Mouse (Mus musculus) monocyte, adult 2 months (primary cell): ENCODE results near the gene Hist2h2bb.
"Not testable (repeated sequence)": the region's sequence is repeated elsewhere in the genome, so short reads cannot be mapped to it uniquely, and the experiment has no call there.

Experiments used
- DNase-seq, 2 experiments: peaks; one replicate each; pipeline ENCODE4 v3.0.0; 2022; ENCODE audit warnings: low spot score in 2 of 2, low read depth in 1 of 2

Hist2h2bb gene

DNA sequence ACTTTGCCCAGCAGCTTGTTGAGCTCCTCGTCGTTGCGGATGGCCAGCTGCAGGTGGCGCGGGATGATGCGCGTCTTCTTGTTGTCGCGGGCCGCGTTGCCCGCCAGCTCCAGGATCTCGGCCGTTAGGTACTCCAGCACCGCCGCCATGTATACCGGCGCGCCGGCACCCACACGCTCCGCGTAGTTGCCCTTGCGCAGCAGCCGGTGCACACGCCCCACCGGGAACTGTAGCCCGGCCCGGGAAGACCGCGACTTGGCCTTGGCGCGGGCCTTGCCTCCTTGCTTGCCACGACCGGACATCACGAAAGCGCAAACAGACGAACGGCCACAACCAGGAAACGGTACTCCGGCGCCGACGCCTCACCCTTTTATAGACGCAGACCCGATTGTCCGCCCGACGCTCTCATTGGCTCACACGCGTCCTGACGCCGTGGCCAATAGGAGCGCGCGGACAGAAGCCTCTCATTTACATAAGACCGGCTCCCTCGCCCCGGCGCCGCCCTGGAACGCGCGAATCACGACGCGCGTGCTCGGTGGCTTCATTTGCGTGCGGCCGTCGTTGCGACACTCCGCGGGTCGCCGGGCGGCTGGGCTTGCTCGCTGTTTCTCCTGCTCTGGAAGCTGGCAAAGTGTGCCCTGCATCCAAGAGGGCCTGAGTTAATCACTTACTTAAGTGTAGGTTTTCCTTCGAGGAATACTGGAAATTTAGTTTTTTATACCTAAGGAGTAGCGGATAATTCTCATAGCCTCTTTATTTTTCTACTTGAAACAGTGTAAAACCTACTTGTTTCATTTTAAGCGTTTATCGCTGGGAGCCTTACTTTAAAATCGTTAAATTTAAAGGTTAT, 29.4 kb upstream of the Hist2h2bb start, which contains the start of gene Hist2h2aa2:
Gene Hist2h2aa2 (minus strand): TSS at position 328 of the 850 bp plus-strand sequence.
- peak; percentile 94 to 96 for DNase-seq

DNA sequence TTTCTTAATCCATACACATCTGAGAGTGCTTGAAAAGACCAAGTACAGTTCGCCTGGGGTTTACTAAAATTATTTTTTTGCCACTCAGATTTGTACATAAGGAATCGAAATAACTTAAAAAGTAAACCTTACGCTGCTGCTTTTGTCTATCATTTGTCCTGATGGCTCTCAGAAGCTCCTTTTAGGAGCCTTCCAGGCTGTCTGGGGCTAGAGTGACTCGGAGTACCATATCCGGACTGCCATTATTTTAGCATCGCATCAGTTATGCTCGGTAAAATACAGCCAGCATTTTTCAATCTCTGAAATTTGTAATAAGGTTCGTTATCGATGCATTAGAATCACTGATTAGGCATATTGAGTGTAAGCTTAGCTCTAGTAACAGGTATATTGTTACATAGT, 28.8 kb upstream of the Hist2h2bb start:
- DNase-seq: no peak

DNA sequence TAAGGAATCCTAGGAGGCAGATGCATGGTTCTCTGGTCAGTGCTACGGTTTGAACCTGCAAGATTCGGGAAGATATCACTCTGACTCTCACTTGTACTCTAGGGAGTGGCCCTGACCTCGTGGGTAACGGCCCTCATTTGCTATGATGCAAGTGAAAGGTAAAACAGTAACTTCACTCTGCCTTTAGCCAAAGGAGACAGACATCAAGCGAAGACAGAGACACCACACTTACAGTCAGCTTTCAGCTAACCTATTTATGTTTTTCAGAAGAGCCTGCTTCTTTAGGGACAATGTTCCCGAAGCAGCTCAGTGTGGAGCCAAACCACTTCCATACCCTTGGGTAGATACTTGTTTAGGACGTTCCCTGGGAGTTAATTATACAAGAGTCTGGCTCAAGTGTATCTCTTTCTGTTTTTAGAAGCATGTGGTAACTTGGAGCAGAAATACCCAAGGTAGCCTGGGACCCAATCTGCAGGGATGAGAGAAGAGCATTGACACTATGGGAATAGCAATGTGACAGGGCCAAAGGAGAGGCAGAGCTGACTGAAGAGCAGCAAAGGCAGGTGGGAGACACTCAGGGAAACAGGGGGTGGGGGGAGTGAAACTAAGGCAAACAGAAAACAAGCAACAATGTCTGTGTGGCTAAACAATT, 25.5 kb upstream of the Hist2h2bb start:
- DNase-seq: no peak

GRCm38 (mm10) chr3:96245003-96245886, 24.3 kb upstream of the Hist2h2bb start, which contains the start of gene Hist2h2aa1:
TSS of gene Hist2h2aa1 (plus strand) at chr3:96245497.
- peak; percentile 75 to 87 for DNase-seq

DNA sequence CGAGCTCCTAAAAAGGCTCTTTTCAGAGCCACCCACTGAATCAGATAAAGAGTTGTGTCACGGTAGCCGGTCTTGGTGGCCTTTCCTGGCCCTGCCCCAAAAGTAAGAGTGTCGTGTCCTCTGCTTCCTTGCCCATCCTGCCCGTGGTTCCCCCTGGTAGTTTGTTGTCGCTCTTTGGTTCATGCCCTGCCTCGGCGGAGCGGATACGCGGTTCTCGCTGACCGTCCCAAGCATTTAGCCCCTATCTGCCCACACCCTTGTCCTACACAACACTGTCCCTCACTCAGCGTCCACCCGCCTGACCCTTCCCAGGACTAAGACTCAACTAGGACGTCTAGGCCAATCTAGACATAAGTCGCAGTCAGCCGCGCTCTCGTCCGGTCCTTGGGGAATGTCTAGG, 23.5 kb upstream of the Hist2h2bb start:
- DNase-seq: not testable (repeated sequence)

- not testable (repeated sequence) for DNase-seq
Observed at GRCm38 (mm10) chr3:96246427-96246856, 23.1 kb upstream of the Hist2h2bb start, which contains the start of gene Hist2h3c1. TSS of gene Hist2h3c1 (plus strand) at chr3:96246685.

- no peak for DNase-seq
Observed at GRCm38 (mm10) chr3:96247356-96248140, 22.0 kb upstream of the Hist2h2bb start.

DNA sequence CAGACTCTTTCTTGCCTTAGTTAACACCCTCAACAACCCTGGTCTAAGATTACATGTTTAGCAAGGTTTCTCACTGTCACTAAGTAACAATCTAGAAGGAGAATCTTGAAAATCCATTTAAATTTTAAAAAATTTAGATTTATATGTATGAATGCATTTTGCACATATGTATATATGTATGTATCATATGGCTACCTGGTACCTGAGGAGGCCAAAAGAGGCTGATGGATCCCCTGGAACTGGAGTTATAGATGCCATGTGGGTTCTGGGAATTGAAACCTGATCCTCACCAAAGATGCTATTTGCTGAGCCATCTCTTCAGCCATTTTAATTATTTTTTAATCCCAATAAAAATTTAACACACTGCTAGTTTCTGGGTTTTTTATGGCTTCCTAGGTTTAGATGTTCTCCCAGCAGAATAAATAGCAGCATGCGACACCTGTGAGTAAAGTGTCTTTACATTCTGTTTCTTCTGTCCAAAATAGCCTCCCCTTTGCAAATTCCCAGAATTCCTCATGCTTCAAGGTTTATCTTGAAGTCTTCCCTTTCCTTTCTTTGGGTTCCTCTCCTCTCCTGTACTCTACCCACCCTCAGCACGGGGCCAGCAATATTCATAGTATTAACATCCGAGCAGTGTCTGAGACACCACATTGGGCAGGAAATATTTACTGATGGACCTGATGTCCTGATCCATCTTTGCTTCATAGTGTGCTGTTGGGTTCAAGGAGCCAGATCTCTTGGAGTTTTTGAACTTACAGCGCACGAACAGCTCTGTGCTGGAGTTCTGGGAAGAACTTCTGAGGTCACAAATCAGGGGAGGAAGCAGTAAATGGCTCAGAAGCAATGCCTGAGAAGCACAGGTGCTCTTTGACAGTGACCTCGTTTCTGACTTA, 21.2 kb upstream of the Hist2h2bb start:
- DNase-seq: no peak

GRCm38 (mm10) chr3:96249034-96249345, 20.6 kb upstream of the Hist2h2bb start:
- no peak for DNase-seq

- no peak for DNase-seq
Observed at GRCm38 (mm10) chr3:96250890-96251289, 18.7 kb upstream of the Hist2h2bb start.

GRCm38 (mm10) chr3:96251787-96252186, 17.8 kb upstream of the Hist2h2bb start:
- DNase-seq: no peak

- DNase-seq: no peak
Observed at GRCm38 (mm10) chr3:96254683-96255355, 14.7 kb upstream of the Hist2h2bb start.

- DNase-seq: no peak
Observed at GRCm38 (mm10) chr3:96255926-96256593, 13.5 kb upstream of the Hist2h2bb start.

GRCm38 (mm10) chr3:96257190-96257589, 12.4 kb upstream of the Hist2h2bb start:
- DNase-seq: no peak

- no peak for DNase-seq
Observed at GRCm38 (mm10) chr3:96260220-96260619, 9.3 kb upstream of the Hist2h2bb start.

- no peak for DNase-seq
Observed at GRCm38 (mm10) chr3:96261623-96262022, 7.9 kb upstream of the Hist2h2bb start.

DNA sequence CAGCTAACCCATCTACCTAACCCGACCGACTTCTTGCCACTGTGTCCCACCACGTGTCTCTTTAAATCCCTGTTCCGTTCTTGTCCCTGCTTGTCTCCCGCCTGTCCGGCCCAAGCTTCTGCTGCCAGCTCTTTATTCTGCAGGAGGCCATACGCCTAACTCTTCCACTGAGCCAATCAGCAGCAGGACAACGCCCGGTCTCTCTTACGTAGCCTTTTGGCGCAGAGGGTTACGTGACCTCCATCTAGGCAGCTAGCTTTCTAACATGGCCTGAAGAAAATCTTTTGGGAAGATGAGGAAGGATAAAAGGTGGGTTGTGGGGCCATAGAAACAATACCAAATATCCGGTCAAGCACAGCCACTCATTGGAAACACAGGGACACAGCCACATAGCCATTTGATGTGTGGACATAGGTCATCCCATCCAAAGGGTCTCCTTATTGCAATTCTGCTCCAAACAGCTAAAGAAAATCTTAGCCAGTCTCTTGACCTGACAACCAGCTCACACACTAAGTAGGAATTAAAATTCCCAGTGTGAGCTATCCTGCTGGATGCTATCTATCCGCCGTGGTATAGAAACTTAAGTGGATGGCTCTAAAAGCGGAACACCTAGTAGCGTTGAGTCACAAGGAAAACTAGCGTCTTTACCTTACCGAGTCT, 7.2 kb upstream of the Hist2h2bb start:
- DNase-seq: peak in 1 of 2 experiments; percentile 69
